Mouse (Mus musculus): ENCODE measurements at regions not wholly inside any gene's neighbourhood (a gene's known extent, or its start where the extent isn't known, plus 50 kb on each side); places are given as distances from the start of the nearest gene placed in this dataset.

- H3K27ac ChIP-seq (ENCODE audit: low read depth, low read length) = no peak overlapping the region
- 46% methylated on average over 4 of the region's 4 CpGs for WGBS
- H3K4me1 ChIP-seq (ENCODE audit: control insufficient read depth, insufficient read depth, low read length) = peaks cover 7% of the 10 kb centered on the region; the same call in 1 of the 2 replicates
Observed at GRCm38 (mm10) chr2:34088832-34089231, 201.1 kb upstream of the Mvb12b start.

GRCm38 (mm10) chr2:34086130-34086529 lies 198.4 kb upstream of the Mvb12b start:
- WGBS = 57% methylated on average over 3 of the region's 3 CpGs
- H3K27ac ChIP-seq (ENCODE audit: low read depth, low read length) = no peak overlapping the region
- ATAC-seq (ENCODE audit: low read depth) = peak; percentile 54; the same call in 1 of the 2 replicates

More at GRCm38 (mm10) chr2:34088832-34089231, 201.1 kb upstream of the Mvb12b start:
- Histone ChIP-seq H3K27me3 (ENCODE audit: control insufficient read depth, insufficient read depth, low read length) (no peaks in the 10 kb centered on the region), H3K9me3 (ENCODE audit: control insufficient read depth, low read length) (no peaks in the 10 kb centered on the region), H3K4me3 (ENCODE audit: low read depth, low read length) (no peak overlapping the region), H3K9ac (replicated peaks; ENCODE audit: low read depth, low read length) (no peak overlapping the region), H3K36me3 (ENCODE audit: control insufficient read depth, insufficient read depth, low read length) (no peaks in the 10 kb centered on the region), H3K4me2 (ENCODE audit: low read depth, low read length) (no peak overlapping the region)
- no peak for ATAC-seq (ENCODE audit: low read depth)

GRCm38 (mm10) chr2:34084513-34084912 lies 196.8 kb upstream of the Mvb12b start:
- no peak overlapping the region for H3K4me2 ChIP-seq (ENCODE audit: low read depth, low read length)
- no peak for ATAC-seq (ENCODE audit: low read depth)
- no peak overlapping the region for H3K4me3 ChIP-seq (ENCODE audit: low read depth, low read length)
- H3K9me3 ChIP-seq (ENCODE audit: control insufficient read depth, low read length) = no peaks in the 10 kb centered on the region
- no peaks in the 10 kb centered on the region for H3K4me1 ChIP-seq (ENCODE audit: control insufficient read depth, insufficient read depth, low read length)
- WGBS = 61% methylated on average over 1 of the region's 1 CpGs
- no peak overlapping the region for H3K27ac ChIP-seq (ENCODE audit: low read depth, low read length)
- no peaks in the 10 kb centered on the region for H3K36me3 ChIP-seq (ENCODE audit: control insufficient read depth, insufficient read depth, low read length)
- no peaks in the 10 kb centered on the region for H3K27me3 ChIP-seq (ENCODE audit: control insufficient read depth, insufficient read depth, low read length)
- no peak overlapping the region for H3K9ac ChIP-seq (replicated peaks; ENCODE audit: low read depth, low read length)

More at GRCm38 (mm10) chr2:34086130-34086529, 198.4 kb upstream of the Mvb12b start:
- Histone ChIP-seq H3K4me1 (ENCODE audit: control insufficient read depth, insufficient read depth, low read length) (no peaks in the 10 kb centered on the region), H3K4me3 (ENCODE audit: low read depth, low read length) (no peak overlapping the region), H3K9me3 (ENCODE audit: control insufficient read depth, low read length) (no peaks in the 10 kb centered on the region), H3K4me2 (ENCODE audit: low read depth, low read length) (no peak overlapping the region), H3K27me3 (ENCODE audit: control insufficient read depth, insufficient read depth, low read length) (no peaks in the 10 kb centered on the region), H3K36me3 (ENCODE audit: control insufficient read depth, insufficient read depth, low read length) (no peaks in the 10 kb centered on the region), H3K9ac (replicated peaks; ENCODE audit: low read depth, low read length) (no peak overlapping the region)

GRCm38 (mm10) chr2:34082486-34082885 lies 194.7 kb upstream of the Mvb12b start:
- no peak overlapping the region for H3K4me3 ChIP-seq (ENCODE audit: low read depth, low read length)
- ATAC-seq (ENCODE audit: low read depth) = no peak
- H3K4me2 ChIP-seq (ENCODE audit: low read depth, low read length) = no peak overlapping the region
- no peaks in the 10 kb centered on the region for H3K27me3 ChIP-seq (ENCODE audit: control insufficient read depth, insufficient read depth, low read length)
- H3K27ac ChIP-seq (ENCODE audit: low read depth, low read length) = no peak overlapping the region
- H3K9me3 ChIP-seq (ENCODE audit: control insufficient read depth, low read length) = no peaks in the 10 kb centered on the region
- no peaks in the 10 kb centered on the region for H3K36me3 ChIP-seq (ENCODE audit: control insufficient read depth, insufficient read depth, low read length)
- 90% methylated on average over 7 of the region's 7 CpGs for WGBS
- H3K4me1 ChIP-seq (ENCODE audit: control insufficient read depth, insufficient read depth, low read length) = peaks cover 13% of the 10 kb centered on the region; the same call in 1 of the 2 replicates
- no peak overlapping the region for H3K9ac ChIP-seq (replicated peaks; ENCODE audit: low read depth, low read length)

- H3K27me3 ChIP-seq (ENCODE audit: control insufficient read depth, insufficient read depth, low read length) = no peaks in the 10 kb centered on the region
- H3K4me3 ChIP-seq (ENCODE audit: low read depth, low read length) = no peak overlapping the region
- ATAC-seq (ENCODE audit: low read depth) = no peak
- no peak overlapping the region for H3K9ac ChIP-seq (replicated peaks; ENCODE audit: low read depth, low read length)
- 14% methylated on average over 3 of the region's 3 CpGs for WGBS
- H3K4me1 ChIP-seq (ENCODE audit: control insufficient read depth, insufficient read depth, low read length) = peaks cover 13% of the 10 kb centered on the region; the same call in 1 of the 2 replicates
- H3K27ac ChIP-seq (ENCODE audit: low read depth, low read length) = no peak overlapping the region
- no peak overlapping the region for H3K4me2 ChIP-seq (ENCODE audit: low read depth, low read length)
- no peaks in the 10 kb centered on the region for H3K36me3 ChIP-seq (ENCODE audit: control insufficient read depth, insufficient read depth, low read length)
- no peaks in the 10 kb centered on the region for H3K9me3 ChIP-seq (ENCODE audit: control insufficient read depth, low read length)
Observed at GRCm38 (mm10) chr2:34080176-34080575, 192.4 kb upstream of the Mvb12b start.

GRCm38 (mm10) chr2:34079282-34079681 lies 191.5 kb upstream of the Mvb12b start:
- H3K4me1 ChIP-seq (ENCODE audit: control insufficient read depth, insufficient read depth, low read length) = peaks cover 13% of the 10 kb centered on the region; the same call in 1 of the 2 replicates
- H3K27me3 ChIP-seq (ENCODE audit: control insufficient read depth, insufficient read depth, low read length) = no peaks in the 10 kb centered on the region
- peak overlapping the region; percentile 55; the same call in 1 of the 2 replicates for H3K27ac ChIP-seq (ENCODE audit: low read depth, low read length)
- no peaks in the 10 kb centered on the region for H3K36me3 ChIP-seq (ENCODE audit: control insufficient read depth, insufficient read depth, low read length)
- 59% methylated on average over 12 of the region's 12 CpGs for WGBS
- H3K9me3 ChIP-seq (ENCODE audit: control insufficient read depth, low read length) = no peaks in the 10 kb centered on the region
- no peak overlapping the region for H3K4me2 ChIP-seq (ENCODE audit: low read depth, low read length)
- H3K9ac ChIP-seq (replicated peaks; ENCODE audit: low read depth, low read length) = no peak overlapping the region
- H3K4me3 ChIP-seq (ENCODE audit: low read depth, low read length) = no peak overlapping the region
- ATAC-seq (ENCODE audit: low read depth) = no peak

DNA sequence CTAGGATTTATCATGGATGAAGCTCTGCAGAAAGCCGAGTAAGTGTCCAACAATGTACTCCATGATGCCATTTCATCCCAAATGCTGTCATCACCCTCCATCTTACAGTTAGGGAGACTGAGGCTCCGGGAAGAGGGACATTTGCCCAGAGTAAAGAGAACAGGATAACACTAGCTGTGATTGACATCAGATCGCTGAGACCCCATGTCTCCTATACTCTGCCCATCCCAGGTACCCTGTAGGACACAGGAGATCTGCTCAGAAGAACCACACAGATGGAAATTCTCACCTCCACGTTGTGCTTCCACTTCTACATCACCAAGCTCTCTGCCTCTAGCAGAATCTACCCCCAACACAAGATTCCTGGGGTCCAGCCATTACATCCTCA lies 191.1 kb upstream of the Mvb12b start:
- Histone ChIP-seq H3K4me2 (ENCODE audit: low read depth, low read length) (no peak overlapping the region), H3K36me3 (ENCODE audit: control insufficient read depth, insufficient read depth, low read length) (no peaks in the 10 kb centered on the region), H3K4me1 (ENCODE audit: control insufficient read depth, insufficient read depth, low read length) (peaks cover 13% of the 10 kb centered on the region; the same call in 1 of the 2 replicates), H3K4me3 (ENCODE audit: low read depth, low read length) (no peak overlapping the region), H3K27me3 (ENCODE audit: control insufficient read depth, insufficient read depth, low read length) (no peaks in the 10 kb centered on the region), H3K27ac (ENCODE audit: low read depth, low read length) (peak overlapping the region; percentile 52; the same call in 1 of the 2 replicates), H3K9me3 (ENCODE audit: control insufficient read depth, low read length) (no peaks in the 10 kb centered on the region), H3K9ac (replicated peaks; ENCODE audit: low read depth, low read length) (no peak overlapping the region)
- no peak for ATAC-seq (ENCODE audit: low read depth)
- 51% methylated on average over 4 of the region's 4 CpGs for WGBS

GRCm38 (mm10) chr2:34078248-34078874 lies 190.6 kb upstream of the Mvb12b start:
- Histone ChIP-seq H3K4me2 (ENCODE audit: low read depth, low read length) (no peak overlapping the region), H3K9ac (replicated peaks; ENCODE audit: low read depth, low read length) (no peak overlapping the region), H3K27ac (ENCODE audit: low read depth, low read length) (peak overlapping the region; percentile 58), H3K36me3 (ENCODE audit: control insufficient read depth, insufficient read depth, low read length) (no peaks in the 10 kb centered on the region), H3K27me3 (ENCODE audit: control insufficient read depth, insufficient read depth, low read length) (no peaks in the 10 kb centered on the region), H3K4me1 (ENCODE audit: control insufficient read depth, insufficient read depth, low read length) (peaks cover 13% of the 10 kb centered on the region; the same call in 1 of the 2 replicates), H3K4me3 (ENCODE audit: low read depth, low read length) (no peak overlapping the region), H3K9me3 (ENCODE audit: control insufficient read depth, low read length) (no peaks in the 10 kb centered on the region)
- peak; percentile 84 for ATAC-seq (ENCODE audit: low read depth)
- 21% methylated on average over 3 of the region's 3 CpGs for WGBS

GRCm38 (mm10) chr2:34076346-34076745 lies 188.6 kb upstream of the Mvb12b start:
- no peak for ATAC-seq (ENCODE audit: low read depth)
- no peaks in the 10 kb centered on the region for H3K27me3 ChIP-seq (ENCODE audit: control insufficient read depth, insufficient read depth, low read length)
- no peaks in the 10 kb centered on the region for H3K36me3 ChIP-seq (ENCODE audit: control insufficient read depth, insufficient read depth, low read length)
- H3K9me3 ChIP-seq (ENCODE audit: control insufficient read depth, low read length) = no peaks in the 10 kb centered on the region
- peaks cover 13% of the 10 kb centered on the region; the same call in 1 of the 2 replicates for H3K4me1 ChIP-seq (ENCODE audit: control insufficient read depth, insufficient read depth, low read length)
- no peak overlapping the region for H3K4me2 ChIP-seq (ENCODE audit: low read depth, low read length)
- no peak overlapping the region for H3K27ac ChIP-seq (ENCODE audit: low read depth, low read length)
- H3K4me3 ChIP-seq (ENCODE audit: low read depth, low read length) = no peak overlapping the region
- 65% methylated on average over 4 of the region's 4 CpGs for WGBS
- no peak overlapping the region for H3K9ac ChIP-seq (replicated peaks; ENCODE audit: low read depth, low read length)

Measured in neural tube, embryonic 14.5 days (tissue).